Mouse (Mus musculus): ENCODE results near the gene Nfe2l1. TPM values are rescaled to one million over a fixed set of nuclear protein-coding genes. Genes with fewer than 3 reads are reported as not detected.

The Nfe2l1 gene
- polyA plus RNA-seq, 1 experiment, result 252 TPM

GRCm38 (mm10) chr11:96834127-96834526 is 4.4 kb upstream of the Nfe2l1 start:
- H3K4me3 ChIP-seq (ENCODE audit: insufficient read depth, low read depth, low read length), result no peak overlapping the region
- no peaks in the 10 kb centered on the region for H3K36me3 ChIP-seq (ENCODE audit: control insufficient read depth, insufficient read depth, low read length)
- no peak overlapping the region for H3K27ac ChIP-seq (ENCODE audit: insufficient read depth, low read depth, low read length)
- peaks cover 6% of the 10 kb centered on the region; the same call in 1 of the 2 replicates for H3K4me1 ChIP-seq (ENCODE audit: control insufficient read depth, insufficient read depth, low read length)
- TF ChIP-seq POLR2A (IDR thresholded peaks at IDR 0.05; ENCODE audit: low read depth, low read length) (no peak), CTCF (conservative IDR thresholded peaks at IDR 0.05; ENCODE audit: insufficient read depth, insufficient read length, low read depth, low read length) (no peak)
- no peak for DNase-seq
- 91% methylated on average over 1 of the region's 1 CpGs for whole genome bisulfite sequencing
- no peaks in the 10 kb centered on the region for H3K27me3 ChIP-seq (replicated peaks; ENCODE audit: control insufficient read depth, insufficient read depth, low read length)

DNA sequence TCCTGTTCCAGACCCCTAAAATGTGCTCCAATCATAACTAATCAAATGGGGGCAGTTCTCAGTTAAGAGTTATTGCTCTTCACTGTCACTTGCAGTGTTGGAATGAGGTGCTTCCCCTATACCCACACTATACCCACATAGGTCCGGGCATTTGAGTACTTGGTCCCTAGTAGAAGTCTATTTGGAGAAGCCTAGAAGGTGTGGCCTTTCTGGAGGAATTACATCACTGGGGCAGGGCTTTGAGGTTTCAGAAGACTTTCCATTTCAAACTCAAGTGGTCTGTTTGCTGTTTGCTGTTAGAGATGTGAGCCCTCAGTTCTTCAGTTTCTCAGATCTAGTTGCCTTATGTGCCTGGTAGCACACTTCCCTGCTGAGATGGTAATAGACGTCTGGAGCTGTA is 3.2 kb upstream of the Nfe2l1 start:
- 63% methylated on average over 2 of the region's 2 CpGs for WGBS
- no peak overlapping the region for H3K4me3 ChIP-seq (ENCODE audit: insufficient read depth, low read depth, low read length)
- TF ChIP-seq POLR2A (IDR thresholded peaks at IDR 0.05; ENCODE audit: low read depth, low read length) (no peak), CTCF (conservative IDR thresholded peaks at IDR 0.05; ENCODE audit: insufficient read depth, insufficient read length, low read depth, low read length) (no peak)

DNA sequence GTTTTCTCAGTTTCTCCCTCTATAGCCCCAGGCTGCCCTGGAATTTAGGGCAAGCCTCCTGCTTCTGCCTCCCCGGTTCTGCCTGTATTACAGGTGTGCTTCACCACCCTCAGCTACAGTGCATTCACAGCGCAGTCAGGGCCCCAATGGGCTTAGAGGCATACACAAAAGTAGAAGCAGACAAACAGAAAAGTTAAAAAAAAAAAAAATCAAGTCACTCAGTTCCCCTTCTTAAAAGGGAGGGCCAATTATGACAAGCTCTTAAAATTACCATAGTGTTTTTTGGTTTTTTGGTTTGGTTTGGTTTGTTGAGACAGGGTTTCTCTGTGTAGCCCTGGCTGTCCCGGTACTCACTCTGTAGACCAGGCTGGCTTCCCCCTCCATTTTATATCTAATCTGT is 2.8 kb upstream of the Nfe2l1 start:
- Histone ChIP-seq H3K27me3 (replicated peaks; ENCODE audit: control insufficient read depth, insufficient read depth, low read length) (no peaks in the 10 kb centered on the region), H3K4me3 (ENCODE audit: insufficient read depth, low read depth, low read length) (no peak overlapping the region), H3K27ac (ENCODE audit: insufficient read depth, low read depth, low read length) (no peak overlapping the region), H3K36me3 (ENCODE audit: control insufficient read depth, insufficient read depth, low read length) (no peaks in the 10 kb centered on the region), H3K4me1 (ENCODE audit: control insufficient read depth, insufficient read depth, low read length) (peaks cover 9% of the 10 kb centered on the region; the same call in 1 of the 2 replicates)
- no peak for DNase-seq
- WGBS, result 81% methylated on average over 3 of the region's 3 CpGs
- no peak for TF ChIP-seq POLR2A (IDR thresholded peaks at IDR 0.05; ENCODE audit: low read depth, low read length)
- TF ChIP-seq CTCF (conservative IDR thresholded peaks at IDR 0.05; ENCODE audit: insufficient read depth, insufficient read length, low read depth, low read length), result no peak

More for the DNA sequence above, 3.2 kb upstream of the Nfe2l1 start:
- no peak overlapping the region for H3K27ac ChIP-seq (ENCODE audit: insufficient read depth, low read depth, low read length)
- H3K27me3 ChIP-seq (replicated peaks; ENCODE audit: control insufficient read depth, insufficient read depth, low read length), result no peaks in the 10 kb centered on the region
- H3K36me3 ChIP-seq (ENCODE audit: control insufficient read depth, insufficient read depth, low read length), result no peaks in the 10 kb centered on the region
- peaks cover 6% of the 10 kb centered on the region; the same call in 1 of the 2 replicates for H3K4me1 ChIP-seq (ENCODE audit: control insufficient read depth, insufficient read depth, low read length)
- no peak for DNase-seq

DNA sequence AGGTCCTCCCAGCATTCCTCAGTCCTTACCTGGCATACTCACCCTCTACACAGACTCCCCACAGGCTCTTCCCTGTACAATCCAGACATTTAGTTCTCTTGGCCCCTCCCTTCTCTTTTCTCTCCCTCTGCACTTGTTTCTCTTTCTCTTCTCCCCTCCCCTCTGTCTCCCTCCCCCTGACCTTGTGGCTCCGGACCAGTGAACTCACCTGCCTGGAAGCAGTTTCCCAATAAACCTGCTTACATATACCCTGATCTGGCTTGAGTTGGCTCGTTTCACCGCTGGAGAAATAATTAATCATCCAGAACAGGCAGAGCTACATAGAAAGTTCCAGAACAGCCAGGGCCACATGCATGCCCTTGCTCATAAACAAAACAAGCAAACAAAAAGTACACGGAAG is 1.7 kb upstream of the Nfe2l1 start:
- DNase-seq, result peak; percentile 87
- Histone ChIP-seq H3K4me1 (ENCODE audit: control insufficient read depth, insufficient read depth, low read length) (peaks cover 13% of the 10 kb centered on the region; the same call in 1 of the 2 replicates), H3K27ac (ENCODE audit: insufficient read depth, low read depth, low read length) (peak overlapping the region; percentile 89)

GRCm38 (mm10) chr11:96830539-96831216 is 910 bp upstream of the Nfe2l1 start:
- no peak for TF ChIP-seq POLR2A (IDR thresholded peaks at IDR 0.05; ENCODE audit: low read depth, low read length)
- no peak for TF ChIP-seq CTCF (conservative IDR thresholded peaks at IDR 0.05; ENCODE audit: insufficient read depth, insufficient read length, low read depth, low read length)
- WGBS, result 20% methylated on average over 13 of the region's 13 CpGs
- DNase-seq, result no peak

More for the DNA sequence above, 1.7 kb upstream of the Nfe2l1 start:
- Histone ChIP-seq H3K4me3 (ENCODE audit: insufficient read depth, low read depth, low read length) (no peak overlapping the region), H3K36me3 (ENCODE audit: control insufficient read depth, insufficient read depth, low read length) (no peaks in the 10 kb centered on the region), H3K27me3 (replicated peaks; ENCODE audit: control insufficient read depth, insufficient read depth, low read length) (no peaks in the 10 kb centered on the region)
- no peak for TF ChIP-seq POLR2A (IDR thresholded peaks at IDR 0.05; ENCODE audit: low read depth, low read length)
- TF ChIP-seq CTCF (conservative IDR thresholded peaks at IDR 0.05; ENCODE audit: insufficient read depth, insufficient read length, low read depth, low read length), result no peak
- 32% methylated on average over 4 of the region's 4 CpGs for WGBS

GRCm38 (mm10) chr11:96829403-96829812 is 360 bp downstream of the Nfe2l1 start:
- Histone ChIP-seq H3K27ac (ENCODE audit: insufficient read depth, low read depth, low read length) (peak overlapping the region; percentile 99), H3K4me3 (ENCODE audit: insufficient read depth, low read depth, low read length) (peak overlapping the region; percentile 95), H3K36me3 (ENCODE audit: control insufficient read depth, insufficient read depth, low read length) (no peaks in the 10 kb centered on the region), H3K4me1 (ENCODE audit: control insufficient read depth, insufficient read depth, low read length) (peaks cover 28% of the 10 kb centered on the region), H3K27me3 (replicated peaks; ENCODE audit: control insufficient read depth, insufficient read depth, low read length) (no peaks in the 10 kb centered on the region)
- under 1% methylated on average over 32 of the region's 33 CpGs for WGBS
- 0 out of 2 replicates have a peak, but pooled peaks have one; percentile 8 for TF ChIP-seq CTCF (conservative IDR thresholded peaks at IDR 0.05; ENCODE audit: insufficient read depth, insufficient read length, low read depth, low read length)
- peak; percentile 97 for TF ChIP-seq POLR2A (IDR thresholded peaks at IDR 0.05; ENCODE audit: low read depth, low read length)
- peak; percentile 93 for DNase-seq

More at GRCm38 (mm10) chr11:96830539-96831216, 910 bp upstream of the Nfe2l1 start:
- H3K4me3 ChIP-seq (ENCODE audit: insufficient read depth, low read depth, low read length), result peak overlapping the region; percentile 93
- no peaks in the 10 kb centered on the region for H3K27me3 ChIP-seq (replicated peaks; ENCODE audit: control insufficient read depth, insufficient read depth, low read length)
- no peaks in the 10 kb centered on the region for H3K36me3 ChIP-seq (ENCODE audit: control insufficient read depth, insufficient read depth, low read length)
- peak overlapping the region; percentile 99 for H3K27ac ChIP-seq (ENCODE audit: insufficient read depth, low read depth, low read length)
- peaks cover 20% of the 10 kb centered on the region for H3K4me1 ChIP-seq (ENCODE audit: control insufficient read depth, insufficient read depth, low read length)

DNA sequence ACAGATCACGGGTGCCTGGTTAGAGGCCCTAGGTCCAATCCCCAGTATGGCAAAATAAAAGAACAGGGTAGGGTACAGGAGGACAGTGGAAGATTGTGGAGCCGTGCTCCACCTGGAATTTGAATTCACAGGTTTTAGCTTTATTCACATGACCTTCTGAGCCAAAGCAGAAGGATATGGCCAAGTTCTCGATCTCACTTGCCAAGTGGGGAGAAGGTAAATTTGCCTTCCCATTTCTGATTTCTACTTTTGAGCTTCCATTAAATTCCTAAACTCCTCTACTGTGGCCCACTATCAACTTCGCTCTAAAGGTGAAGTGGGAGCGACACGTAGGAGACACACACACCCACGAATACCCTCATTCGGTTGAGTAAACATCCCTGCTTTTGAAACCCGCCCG is 887 bp downstream of the Nfe2l1 start:
- no peaks in the 10 kb centered on the region for H3K36me3 ChIP-seq (ENCODE audit: control insufficient read depth, insufficient read depth, low read length)
- TF ChIP-seq CTCF (conservative IDR thresholded peaks at IDR 0.05; ENCODE audit: insufficient read depth, insufficient read length, low read depth, low read length) (no peak), POLR2A (IDR thresholded peaks at IDR 0.05; ENCODE audit: low read depth, low read length) (no peak)
- DNase-seq, result peak; percentile 19
- H3K27me3 ChIP-seq (replicated peaks; ENCODE audit: control insufficient read depth, insufficient read depth, low read length), result no peaks in the 10 kb centered on the region
- H3K27ac ChIP-seq (ENCODE audit: insufficient read depth, low read depth, low read length), result peak overlapping the region; percentile 94
- WGBS, result 3% methylated on average over 10 of the region's 10 CpGs
- H3K4me3 ChIP-seq (ENCODE audit: insufficient read depth, low read depth, low read length), result peak overlapping the region; percentile 95
- peaks cover 28% of the 10 kb centered on the region for H3K4me1 ChIP-seq (ENCODE audit: control insufficient read depth, insufficient read depth, low read length)

Measured in kidney, adult 2 months (tissue).